Mouse (Mus musculus): ENCODE results near the gene B3gat2.

B3gat2 gene

GRCm38 (mm10) chr1:23834819-23835218 lies 73.3 kb downstream of the B3gat2 start:
- no peak for DNase-seq (ENCODE audit: low spot score)

GRCm38 (mm10) chr1:23836630-23837029 lies 75.1 kb downstream of the B3gat2 start:
- no peak for DNase-seq (ENCODE audit: low spot score)

- no peak for DNase-seq (ENCODE audit: low spot score)
Observed at GRCm38 (mm10) chr1:23840924-23841323, 79.4 kb downstream of the B3gat2 start.

GRCm38 (mm10) chr1:23842629-23843028 lies 81.1 kb downstream of the B3gat2 start:
- no peak for DNase-seq (ENCODE audit: low spot score)

- no peak for DNase-seq (ENCODE audit: low spot score)
Observed at GRCm38 (mm10) chr1:23843790-23844189, 82.2 kb downstream of the B3gat2 start.

GRCm38 (mm10) chr1:23845007-23845406 lies 83.5 kb downstream of the B3gat2 start:
- DNase-seq (ENCODE audit: low spot score): no peak

GRCm38 (mm10) chr1:23846044-23846680 lies 84.6 kb downstream of the B3gat2 start:
- DNase-seq (ENCODE audit: low spot score): no peak

- no peak for DNase-seq (ENCODE audit: low spot score)
Observed at GRCm38 (mm10) chr1:23855623-23856022, 94.1 kb downstream of the B3gat2 start.

GRCm38 (mm10) chr1:23860944-23861343 lies 99.4 kb downstream of the B3gat2 start:
- no peak for DNase-seq (ENCODE audit: low spot score)

GRCm38 (mm10) chr1:23865566-23865965 lies 104.0 kb downstream of the B3gat2 start:
- no peak for DNase-seq (ENCODE audit: low spot score)

- DNase-seq (ENCODE audit: low spot score): no peak
Observed at GRCm38 (mm10) chr1:23867350-23867862, 105.9 kb downstream of the B3gat2 start.

GRCm38 (mm10) chr1:23872194-23872593 lies 110.6 kb downstream of the B3gat2 start:
- no peak for DNase-seq (ENCODE audit: low spot score)

- DNase-seq (ENCODE audit: low spot score): no peak
Observed at GRCm38 (mm10) chr1:23882681-23883080, 121.1 kb downstream of the B3gat2 start.

GRCm38 (mm10) chr1:23884087-23884668 lies 122.6 kb downstream of the B3gat2 start:
- no peak for DNase-seq (ENCODE audit: low spot score)

GRCm38 (mm10) chr1:23884914-23885313 lies 123.4 kb downstream of the B3gat2 start:
- DNase-seq (ENCODE audit: low spot score): no peak

GRCm38 (mm10) chr1:23892072-23892471 lies 130.5 kb downstream of the B3gat2 start:
- no peak for DNase-seq (ENCODE audit: low spot score)
